Mouse (Mus musculus): Measurements from ENCODE around the gene Ltc4s.
A peak's percentile ranks its signal among the peaks of the same experiment; 100 is the strongest.

Ltc4s gene

DNA sequence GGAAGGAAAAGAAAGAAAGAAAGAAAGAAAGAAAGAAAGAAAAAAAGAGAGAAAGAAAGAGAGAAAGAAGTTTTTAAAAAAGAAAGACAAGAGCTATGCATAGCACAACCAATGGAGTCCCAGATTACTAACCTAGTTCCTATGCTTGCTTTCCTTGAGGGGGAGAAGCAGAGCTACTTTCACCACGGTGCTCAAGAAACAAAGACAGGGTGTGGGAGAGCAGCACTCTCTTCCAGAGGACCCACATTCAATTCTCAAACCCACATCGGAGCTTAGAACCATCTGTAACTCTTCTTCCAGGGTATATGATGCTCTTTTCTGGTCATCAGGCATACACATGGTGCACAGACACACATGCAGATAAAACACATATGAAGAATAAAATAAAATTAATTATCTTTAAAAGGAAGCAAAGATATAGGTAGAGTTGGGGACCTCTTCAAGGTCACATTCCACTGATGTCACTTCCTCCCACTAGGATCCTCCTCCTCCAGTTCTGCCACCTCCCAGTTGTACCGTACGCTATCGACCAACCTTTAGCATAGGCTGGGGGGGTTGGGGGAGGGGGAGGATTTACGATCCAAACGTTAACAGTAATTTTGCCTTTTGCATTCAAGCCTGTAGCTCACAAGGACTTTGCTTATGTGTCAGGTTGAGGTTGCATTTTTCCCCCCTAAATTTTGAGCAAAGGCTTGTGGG lies 10.2 kb upstream of the Ltc4s start:
- DNase-seq (ENCODE audit: low read depth, low spot score), result no peak

DNA sequence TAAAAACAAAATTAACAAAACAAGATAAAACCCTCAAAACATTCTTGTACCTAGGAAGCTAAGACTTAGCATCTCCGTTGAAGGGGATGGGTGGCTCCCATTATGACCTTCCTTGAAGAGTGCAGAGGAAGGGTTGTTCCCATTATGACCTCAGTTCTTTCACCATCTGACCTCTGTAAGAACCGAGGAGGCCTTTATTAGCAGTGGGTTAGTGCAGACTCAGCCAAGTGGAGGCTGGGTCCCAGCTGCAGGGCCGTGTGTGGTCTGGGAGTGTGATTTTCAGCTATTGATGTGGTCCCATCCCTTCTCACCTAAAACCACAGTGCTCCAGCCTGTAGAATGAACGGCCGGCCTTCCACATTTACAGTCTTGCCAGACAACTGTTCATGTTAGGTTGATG lies 6.9 kb upstream of the Ltc4s start:
- DNase-seq (ENCODE audit: low read depth, low spot score), result no peak

DNA sequence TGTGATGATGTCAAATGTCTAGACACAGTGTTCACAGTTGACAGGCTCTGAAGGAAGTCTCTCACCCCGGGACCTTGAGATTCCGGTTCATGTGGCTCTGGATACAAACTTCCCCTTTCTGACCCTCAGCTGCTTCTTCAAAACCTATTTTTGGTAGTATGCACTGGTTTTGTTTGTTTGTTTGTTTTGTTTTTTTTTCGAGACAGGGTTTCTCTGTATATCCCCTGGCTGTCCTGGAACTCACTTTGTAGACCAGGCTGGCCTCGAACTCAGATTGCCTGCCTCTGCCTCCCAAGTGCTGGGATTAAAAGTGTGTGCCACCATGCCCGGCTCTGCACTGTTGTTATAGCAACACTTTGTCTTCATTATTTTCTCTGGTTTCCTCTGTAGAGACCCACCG lies 5.5 kb upstream of the Ltc4s start:
- DNase-seq (ENCODE audit: low read depth, low spot score), result no peak

DNA sequence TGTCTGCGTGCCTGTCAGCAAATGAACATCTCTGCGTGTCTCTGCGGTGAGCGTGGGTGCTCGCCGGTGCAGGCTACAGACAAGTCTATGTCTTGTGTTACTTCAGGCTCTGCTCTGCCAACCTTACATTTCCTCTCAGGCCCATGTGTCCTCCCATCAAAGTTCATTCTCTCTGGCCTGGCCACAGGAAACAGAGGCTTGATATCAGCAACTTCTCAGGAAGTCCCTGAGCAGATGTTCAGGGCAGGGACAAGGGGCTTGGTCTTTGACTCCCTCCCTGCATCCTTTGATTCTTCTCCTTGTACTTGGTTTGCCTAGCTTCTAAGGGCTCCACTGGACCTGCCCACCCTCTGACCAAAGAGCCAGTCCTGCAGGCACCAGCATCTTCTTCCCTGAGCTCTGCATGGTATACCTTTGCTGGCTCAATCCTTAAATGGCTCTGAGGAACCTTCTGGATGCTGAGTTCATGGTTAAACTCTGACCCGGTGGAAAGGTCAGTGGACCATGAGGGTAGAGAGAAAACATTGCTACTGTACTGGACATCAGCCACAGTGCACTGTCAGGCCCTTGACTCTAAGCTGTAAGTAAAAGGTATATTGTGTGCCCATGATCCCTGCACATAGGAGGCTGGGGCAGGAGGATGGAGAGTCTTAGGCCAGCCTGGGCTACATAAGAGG lies 2.0 kb upstream of the Ltc4s start:
- no peak for DNase-seq (ENCODE audit: low read depth, low spot score)

DNA sequence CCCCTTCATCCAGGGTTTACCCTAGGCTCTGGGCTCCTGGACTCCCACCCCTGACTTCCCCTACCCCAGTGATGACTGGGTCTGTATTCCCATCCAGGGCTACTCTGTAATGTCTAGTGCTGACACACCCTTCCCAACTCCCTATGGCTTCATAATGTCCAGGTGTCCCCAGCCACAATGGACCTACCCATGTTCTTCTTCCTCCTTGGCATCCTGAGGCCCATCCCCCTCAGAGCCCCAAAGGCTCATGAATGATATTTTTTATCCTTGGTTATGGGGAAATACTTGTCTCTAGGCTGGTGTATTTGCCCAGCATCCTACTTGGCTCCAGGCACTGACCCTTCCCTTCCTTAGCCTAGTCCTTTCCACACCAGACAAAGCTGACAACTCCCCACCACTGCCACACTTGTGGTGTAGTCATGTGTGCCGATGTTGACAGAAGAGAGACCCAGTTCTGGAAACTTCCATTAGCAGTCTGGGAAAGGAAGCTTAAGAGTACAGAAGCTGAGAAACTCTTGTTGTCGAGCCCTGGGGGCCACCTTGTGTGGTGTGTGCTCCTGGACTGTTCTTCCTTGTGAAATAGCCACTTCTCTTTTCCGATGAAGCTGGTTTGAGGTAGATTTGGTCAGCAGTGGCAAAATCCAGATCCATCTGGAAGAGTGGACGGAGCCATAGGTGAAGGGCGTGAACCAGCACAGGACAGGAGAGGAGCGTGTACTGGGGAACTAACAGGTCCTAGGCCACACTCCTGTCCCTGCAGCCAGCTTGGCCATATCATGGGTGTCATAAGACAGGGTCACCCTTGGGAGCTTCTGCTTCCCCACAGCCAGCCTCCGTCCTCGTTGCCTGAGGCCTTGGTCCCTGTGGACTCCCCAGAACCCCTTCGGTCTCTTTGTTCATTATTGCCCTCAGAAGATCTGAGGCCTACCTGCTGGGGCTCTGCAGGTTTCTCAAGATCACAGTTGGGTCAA lies 690 bp upstream of the Ltc4s start:
- no peak for DNase-seq (ENCODE audit: low read depth, low spot score)

DNA sequence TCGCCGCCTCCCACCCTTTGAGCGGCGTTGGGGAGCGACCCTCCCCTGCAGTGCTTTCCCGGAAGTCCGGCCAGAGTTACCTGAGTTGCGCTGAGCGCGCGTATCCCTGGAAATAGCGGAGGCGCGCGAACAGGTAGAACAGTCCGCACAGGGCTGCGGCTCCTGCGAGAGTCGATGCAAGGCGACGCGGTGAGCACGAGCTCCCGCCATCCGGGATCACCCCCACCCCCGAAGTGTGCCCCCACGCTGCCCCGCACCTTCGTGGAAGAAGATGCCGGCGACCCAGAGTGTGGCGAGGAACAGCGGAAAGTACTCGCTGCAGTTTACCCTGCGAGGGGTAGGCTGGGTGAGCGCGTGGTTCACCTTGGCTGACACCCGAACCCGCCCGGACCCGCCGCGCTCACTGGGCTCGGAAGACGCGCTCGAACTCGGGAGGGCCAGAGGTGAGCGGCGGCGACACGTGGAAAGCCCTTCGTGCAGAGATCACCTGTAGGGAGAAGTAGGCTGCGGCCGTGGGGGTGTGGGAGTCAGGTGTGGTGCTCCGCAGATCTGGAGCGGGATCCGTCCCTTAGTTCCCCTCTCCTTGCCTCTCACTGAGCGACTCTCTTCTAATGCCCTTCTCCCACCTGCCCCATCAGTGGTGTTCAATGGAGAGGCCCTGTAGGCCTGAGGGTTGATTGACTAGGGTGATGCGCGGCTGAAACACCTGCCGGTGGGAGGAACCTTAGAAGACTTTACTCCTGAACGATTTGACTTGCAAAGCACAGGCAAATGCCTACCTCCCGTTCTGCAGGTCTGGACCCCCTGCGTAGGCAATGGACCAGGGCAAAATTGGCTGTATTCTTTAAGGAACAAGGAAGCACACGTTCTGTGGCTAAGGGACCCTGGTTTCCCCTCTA lies 1.2 kb downstream of the Ltc4s start:
- no peak for DNase-seq (ENCODE audit: low read depth, low spot score)

DNA sequence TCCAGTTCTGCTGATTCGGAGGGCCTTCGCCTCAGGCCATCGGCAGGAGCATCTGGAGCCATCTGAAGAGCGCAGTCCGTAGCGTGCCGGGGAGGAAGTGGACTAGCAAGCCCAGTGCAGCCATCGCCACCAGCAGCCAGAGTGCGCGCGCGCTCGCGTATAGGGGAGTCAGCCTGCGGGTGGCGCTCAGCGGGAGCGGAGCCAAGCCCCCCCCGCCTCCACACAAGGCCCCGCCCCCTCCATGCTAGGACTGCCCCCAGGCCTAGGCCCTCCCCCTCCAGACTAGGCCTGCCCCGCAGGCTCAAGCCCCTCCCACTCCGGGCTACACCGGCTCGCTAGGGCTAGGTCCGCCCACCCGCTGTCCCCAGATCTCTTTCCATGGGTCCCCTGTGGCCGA lies 1.9 kb downstream of the Ltc4s start:
- peak; percentile 54 for DNase-seq (ENCODE audit: low read depth, low spot score)

DNA sequence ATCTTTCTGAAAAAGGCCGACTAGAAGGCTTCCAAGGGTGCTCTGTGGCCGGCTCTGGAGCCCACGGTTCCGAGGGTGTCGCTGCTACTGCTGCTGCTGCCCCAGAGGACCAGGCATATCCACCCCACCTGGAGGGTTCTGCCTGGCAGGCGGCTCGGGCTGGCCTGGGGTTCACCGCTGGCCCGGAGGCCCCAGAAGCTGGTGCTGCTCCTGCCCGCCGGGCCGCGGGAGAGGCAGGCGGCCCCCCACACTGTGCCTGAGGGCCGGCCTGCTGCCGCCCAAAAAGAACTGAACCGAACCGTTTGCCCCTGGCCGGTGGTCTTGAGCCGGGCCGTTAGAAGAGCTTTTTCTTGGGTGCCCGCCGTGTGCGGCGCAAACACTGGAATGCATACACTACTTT lies 3.8 kb downstream of the Ltc4s start:
- DNase-seq (ENCODE audit: low read depth, low spot score), result no peak

DNA sequence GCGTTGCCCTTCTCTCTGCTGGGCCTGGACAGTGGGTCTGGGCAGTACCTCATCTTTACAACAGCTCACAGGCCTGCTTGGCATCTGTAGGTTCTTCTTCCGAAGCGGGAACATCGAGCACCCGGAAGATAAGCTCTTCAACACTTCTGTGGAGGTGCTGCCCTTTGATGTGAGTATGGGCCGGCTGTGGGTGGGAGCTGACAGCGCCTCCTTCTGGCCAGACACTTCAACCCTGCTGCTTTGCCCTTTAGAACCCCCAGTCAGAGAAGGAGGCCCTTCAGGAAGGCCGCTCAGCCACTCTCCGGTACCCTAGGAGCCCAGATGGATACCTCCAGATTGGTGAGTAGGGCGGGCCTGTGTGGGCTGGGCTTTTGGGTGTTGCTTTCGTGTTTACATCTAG lies 4.4 kb downstream of the Ltc4s start:
- no peak for DNase-seq (ENCODE audit: low read depth, low spot score)

DNA sequence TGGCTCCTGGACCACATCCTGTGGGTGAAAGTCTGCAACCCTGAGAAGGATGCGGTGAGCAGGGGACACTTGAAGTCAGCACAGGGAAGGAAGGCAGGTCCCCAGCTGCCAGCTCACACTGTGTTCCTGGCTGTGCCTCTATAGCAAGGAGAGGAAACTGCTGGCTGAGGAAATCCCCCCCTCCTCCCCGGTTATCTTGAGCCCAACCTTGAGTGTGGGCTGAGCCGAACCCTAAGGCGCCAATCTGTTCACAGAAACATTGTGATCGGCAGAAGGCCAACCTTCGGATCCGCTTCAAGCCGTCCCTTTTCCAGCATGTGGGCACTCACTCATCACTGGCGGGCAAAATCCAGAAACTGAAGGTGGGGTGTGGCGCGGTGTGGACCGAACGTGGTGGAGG lies 5.4 kb downstream of the Ltc4s start:
- no peak for DNase-seq (ENCODE audit: low read depth, low spot score)

DNA sequence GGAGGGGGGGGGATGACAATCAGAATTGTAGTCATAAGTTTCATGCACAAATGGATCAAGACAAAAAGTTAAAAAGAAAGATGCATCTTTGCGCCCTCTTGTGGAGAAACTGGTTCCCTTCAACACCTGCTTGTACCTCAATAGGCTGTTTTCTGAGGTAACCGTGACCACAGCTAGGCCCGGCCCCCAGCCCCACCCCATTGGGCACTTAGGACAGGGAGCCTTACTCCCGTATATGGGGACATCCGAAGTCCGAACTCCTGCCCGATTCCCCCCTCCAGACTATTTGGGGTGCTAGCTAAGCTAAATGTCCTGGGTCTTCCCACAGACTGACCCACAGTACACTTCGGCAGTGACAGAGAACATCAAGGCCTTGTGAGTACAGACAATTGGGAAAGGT lies 7.0 kb downstream of the Ltc4s start:
- DNase-seq (ENCODE audit: low read depth, low spot score), result no peak

DNA sequence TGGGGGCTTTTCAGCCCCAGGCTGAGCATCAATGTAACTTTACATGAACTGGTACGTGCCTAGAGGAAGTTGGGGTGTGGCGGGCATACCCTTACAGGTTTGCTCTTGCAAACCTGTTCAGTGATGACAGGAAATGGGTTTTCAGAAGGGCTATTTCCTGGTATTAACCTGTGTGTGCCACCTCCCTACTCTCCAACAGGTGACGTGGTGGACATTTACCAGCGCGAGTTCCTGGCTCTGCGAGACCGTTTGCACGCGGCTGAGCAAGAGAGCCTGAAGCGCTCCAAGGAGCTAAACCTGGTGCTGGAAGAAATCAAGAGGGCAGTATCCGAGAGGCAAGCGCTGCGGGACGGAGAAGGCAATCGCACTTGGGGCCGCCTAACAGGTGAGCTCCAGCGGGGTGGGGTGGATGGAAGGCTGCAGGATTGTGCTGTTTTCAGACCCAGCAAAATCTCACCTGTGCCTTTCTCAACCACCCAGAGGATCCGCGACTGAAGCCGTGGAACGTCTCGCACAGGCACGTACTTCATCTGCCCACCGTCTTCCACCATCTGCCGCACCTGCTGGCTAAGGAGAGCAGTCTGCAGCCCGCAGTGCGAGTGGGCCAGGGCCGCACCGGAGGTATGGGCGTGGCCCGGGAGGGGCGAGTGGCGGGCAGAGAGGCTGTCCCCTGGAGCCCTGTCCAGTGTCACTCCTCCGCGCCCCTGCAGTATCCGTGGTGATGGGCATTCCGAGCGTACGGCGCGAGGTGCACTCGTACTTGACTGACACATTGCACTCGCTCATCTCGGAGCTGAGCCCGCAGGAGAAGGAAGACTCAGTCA lies 7.7 kb downstream of the Ltc4s start:
- no peak for DNase-seq (ENCODE audit: low read depth, low spot score)

DNA sequence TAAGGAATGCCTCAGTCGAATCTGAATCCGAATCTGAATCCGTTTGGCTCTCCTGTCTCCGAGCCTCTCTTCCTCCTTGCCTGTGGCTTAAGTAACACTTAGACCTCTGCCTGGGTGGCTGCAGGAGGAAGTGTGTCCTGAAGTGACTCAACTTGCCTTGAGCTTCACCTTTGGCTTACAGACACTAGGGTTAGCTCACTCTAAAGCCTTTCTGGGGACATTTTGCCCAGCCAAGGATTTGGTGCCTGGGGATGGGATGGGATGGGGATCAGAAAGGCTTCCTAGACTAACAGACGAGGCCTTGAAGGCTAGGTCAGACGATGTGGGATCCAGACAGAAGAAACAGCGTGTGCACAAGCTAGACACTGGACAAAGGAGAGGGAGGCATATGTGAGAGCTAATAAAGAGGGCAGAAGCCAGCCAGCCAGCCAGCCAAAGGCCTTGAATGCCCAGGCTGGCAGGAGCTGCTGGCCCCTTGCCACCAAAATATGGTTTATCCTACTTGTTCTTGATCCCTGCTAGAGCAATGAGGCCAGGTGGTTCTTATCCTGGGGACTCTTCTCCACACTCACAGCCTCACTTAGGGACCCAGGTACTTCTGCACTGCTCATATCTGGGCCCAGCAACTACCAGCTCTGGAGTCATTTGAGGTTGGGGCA lies 9.0 kb downstream of the Ltc4s start:
- no peak for DNase-seq (ENCODE audit: low read depth, low spot score)

DNA sequence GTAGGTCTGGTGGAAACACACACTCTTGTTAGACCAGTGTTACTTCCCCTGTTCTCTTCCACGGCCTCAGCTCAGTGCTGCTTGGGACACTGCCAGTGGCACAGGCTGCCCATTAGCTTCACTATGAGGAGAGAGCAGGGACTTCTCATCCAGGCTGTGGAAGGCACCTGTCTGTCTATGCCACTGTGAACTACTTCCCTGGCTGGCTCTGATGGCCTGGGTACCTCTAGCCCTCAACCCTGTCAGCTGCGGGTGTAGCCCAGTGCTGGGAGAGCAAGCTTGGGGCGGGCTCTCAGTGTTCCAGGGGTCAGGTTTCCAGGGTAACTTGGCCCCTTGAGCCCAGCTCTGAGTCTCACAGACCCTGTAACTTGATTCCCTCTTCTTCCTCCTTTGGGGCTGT lies 9.6 kb downstream of the Ltc4s start:
- DNase-seq (ENCODE audit: low read depth, low spot score), result no peak

DNA sequence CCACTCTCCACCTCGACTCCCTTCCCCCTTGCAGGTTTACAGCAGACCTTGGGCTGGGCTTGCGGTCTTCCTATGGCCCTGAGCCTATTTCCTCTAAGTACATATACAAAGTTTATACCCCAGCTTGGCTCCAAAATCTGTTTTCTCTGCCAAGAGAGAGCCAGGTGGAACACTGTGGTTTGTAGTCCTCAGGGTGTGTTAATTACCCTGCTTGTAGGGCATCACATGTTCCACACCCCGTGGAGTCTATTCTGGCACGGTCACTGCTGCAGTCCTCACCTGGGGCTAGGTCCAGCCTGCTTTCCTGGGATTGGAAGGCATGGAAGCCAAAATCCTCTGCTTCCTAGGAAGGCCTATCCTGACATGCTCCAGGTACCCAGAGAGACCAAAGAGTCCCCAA lies 10.7 kb downstream of the Ltc4s start:
- no peak for DNase-seq (ENCODE audit: low read depth, low spot score)

DNA sequence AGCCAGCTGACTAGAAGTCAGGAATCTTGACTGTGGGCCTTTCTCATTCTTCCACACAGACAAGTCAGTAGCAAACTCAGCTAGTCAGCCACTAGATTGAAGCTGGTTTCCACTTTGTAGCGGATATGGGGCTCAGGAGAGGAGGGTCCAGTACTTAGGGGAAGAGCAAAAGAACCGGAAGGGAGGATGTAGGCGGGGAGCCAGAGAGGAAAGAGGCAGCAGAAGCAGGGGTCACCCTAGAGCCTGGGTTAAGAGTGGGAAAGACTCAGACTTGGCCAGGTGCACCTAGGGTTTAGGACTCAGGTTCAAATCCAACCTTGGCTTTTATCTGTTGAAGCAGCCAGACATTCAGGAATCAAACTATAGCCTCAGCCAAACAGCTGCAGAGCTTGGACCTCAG lies 11.2 kb downstream of the Ltc4s start:
- no peak for DNase-seq (ENCODE audit: low read depth, low spot score)

DNA sequence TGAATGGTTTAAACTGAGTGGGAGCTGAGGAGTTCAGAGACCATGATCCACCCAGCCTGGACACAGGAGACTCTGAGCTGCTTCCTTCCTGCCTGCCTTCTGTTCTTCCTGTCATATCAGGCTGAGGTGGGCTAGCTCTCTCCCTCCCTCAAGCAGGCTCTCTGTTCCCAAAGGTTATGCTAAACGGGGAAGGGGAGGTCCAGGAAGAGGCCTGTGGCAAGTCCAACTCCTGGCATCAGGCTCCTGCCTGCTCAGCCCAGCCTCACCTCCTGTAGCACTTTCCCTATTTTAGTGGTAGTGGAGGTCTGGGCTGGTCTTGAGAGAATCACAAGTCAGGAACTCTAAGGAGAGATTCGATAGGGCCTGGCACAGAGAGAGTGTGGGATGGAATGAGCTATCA lies 12.0 kb downstream of the Ltc4s start:
- no peak for DNase-seq (ENCODE audit: low read depth, low spot score)

DNA sequence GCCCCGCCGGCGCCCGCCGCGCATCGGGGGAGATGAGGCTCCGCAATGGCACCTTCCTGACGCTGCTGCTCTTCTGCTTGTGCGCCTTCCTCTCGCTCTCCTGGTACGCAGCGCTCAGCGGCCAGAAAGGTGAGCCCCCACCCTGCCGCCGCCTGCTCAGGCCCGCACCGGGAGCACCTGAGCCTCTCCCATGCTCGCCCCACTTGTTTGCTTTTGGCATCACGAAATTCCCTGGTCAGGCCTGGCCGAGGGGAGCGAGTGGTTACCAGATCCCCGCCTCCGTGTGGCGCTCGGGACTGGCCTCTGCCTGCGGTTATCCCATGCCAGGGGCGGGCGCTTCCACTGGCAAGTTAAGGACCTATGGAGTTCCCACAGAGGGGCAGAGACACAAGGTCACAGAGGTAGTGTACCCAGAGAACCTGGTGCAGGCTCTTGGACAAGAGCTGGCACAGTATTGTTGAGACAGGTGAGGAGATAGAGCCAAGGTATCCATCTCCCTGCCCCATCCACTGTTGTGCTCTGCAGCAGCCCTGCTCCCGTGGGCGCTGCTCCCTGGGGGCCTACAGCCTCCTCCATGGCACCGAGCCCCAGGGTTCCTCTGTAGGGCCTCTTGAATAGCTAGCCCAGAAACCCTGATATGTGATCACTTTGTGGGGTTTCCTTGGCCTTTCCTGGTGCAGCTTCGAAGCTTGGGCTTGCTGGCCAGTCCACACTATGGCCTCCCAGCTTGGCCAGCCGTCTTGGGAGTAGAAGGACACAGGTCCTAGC lies 12.6 kb downstream of the Ltc4s start:
- no peak for DNase-seq (ENCODE audit: low read depth, low spot score)
